Mouse (Mus musculus): ENCODE data around the gene Dclk1. TPM values are rescaled to one million over a fixed set of nuclear protein-coding genes. Genes with fewer than 3 reads are reported as not detected.

Dclk1 gene
- polyA plus RNA-seq, 1 experiment from 2014 or later, result 9.5 TPM

GRCm38 (mm10) chr3:55351281-55352052 is 109.3 kb downstream of the Dclk1 start:
- H3K4me1 ChIP-seq (ENCODE audit: control insufficient read depth in 2 of 2, insufficient read depth in 2 of 2, low read length in 2 of 2), result peaks cover 8 to 9% of the 10 kb centered on the region in 2 experiments; a peak in 3 of 4 replicates
- no peaks in the 10 kb centered on the region for H3K36me3 ChIP-seq (ENCODE audit: control insufficient read depth, insufficient read depth, low read length)
- H3K4me2 ChIP-seq (ENCODE audit: low read length), result no peak overlapping the region
- H3K27ac ChIP-seq (replicated peaks in 1 of 2; ENCODE audit: control insufficient read depth in 1 of 2, insufficient read depth in 1 of 2, low read depth in 2 of 2, low read length in 2 of 2), result no peak overlapping the region
- no peaks in the 10 kb centered on the region for H3K27me3 ChIP-seq (ENCODE audit: control insufficient read depth, insufficient read depth, low read length)
- H3K9me3 ChIP-seq (ENCODE audit: control insufficient read depth, low read length), result no peaks in the 10 kb centered on the region
- WGBS, result 52% methylated on average over 13 of the region's 13 CpGs
- ATAC-seq (ENCODE audit: insufficient number of reproducible peaks, insufficient read depth, low FRiP score, low read depth), result no peak
- no peak overlapping the region for H3K9ac ChIP-seq (ENCODE audit: low read length)
- H3K4me3 ChIP-seq (ENCODE audit: control insufficient read depth in 1 of 2, insufficient read depth in 1 of 2, low read depth in 1 of 2, low read length in 2 of 2), result no peak overlapping the region

- Histone ChIP-seq H3K27ac (replicated peaks in 1 of 2; ENCODE audit: control insufficient read depth in 1 of 2, insufficient read depth in 1 of 2, low read depth in 2 of 2, low read length in 2 of 2) (no peak overlapping the region), H3K4me3 (ENCODE audit: control insufficient read depth in 1 of 2, insufficient read depth in 1 of 2, low read depth in 1 of 2, low read length in 2 of 2) (no peak overlapping the region), H3K4me2 (ENCODE audit: low read length) (no peak overlapping the region), H3K36me3 (ENCODE audit: control insufficient read depth, insufficient read depth, low read length) (no peaks in the 10 kb centered on the region), H3K4me1 (ENCODE audit: control insufficient read depth in 2 of 2, insufficient read depth in 2 of 2, low read length in 2 of 2) (peaks cover 8 to 9% of the 10 kb centered on the region in 2 experiments; a peak in 3 of 4 replicates), H3K9ac (ENCODE audit: low read length) (no peak overlapping the region), H3K9me3 (ENCODE audit: control insufficient read depth, low read length) (no peaks in the 10 kb centered on the region), H3K27me3 (ENCODE audit: control insufficient read depth, insufficient read depth, low read length) (no peaks in the 10 kb centered on the region)
- WGBS, result 85% methylated on average over 14 of the region's 14 CpGs
- ATAC-seq (ENCODE audit: insufficient number of reproducible peaks, insufficient read depth, low FRiP score, low read depth), result no peak
Measured at GRCm38 (mm10) chr3:55352529-55352928, 110.4 kb downstream of the Dclk1 start.

GRCm38 (mm10) chr3:55353169-55353568 is 111.0 kb downstream of the Dclk1 start:
- H3K9ac ChIP-seq (ENCODE audit: low read length), result no peak overlapping the region
- no peak overlapping the region for H3K27ac ChIP-seq (replicated peaks in 1 of 2; ENCODE audit: control insufficient read depth in 1 of 2, insufficient read depth in 1 of 2, low read depth in 2 of 2, low read length in 2 of 2)
- peaks cover 6 to 8% of the 10 kb centered on the region in 2 experiments; a peak in 3 of 4 replicates for H3K4me1 ChIP-seq (ENCODE audit: control insufficient read depth in 2 of 2, insufficient read depth in 2 of 2, low read length in 2 of 2)
- no peaks in the 10 kb centered on the region for H3K27me3 ChIP-seq (ENCODE audit: control insufficient read depth, insufficient read depth, low read length)
- no peak overlapping the region for H3K4me3 ChIP-seq (ENCODE audit: control insufficient read depth in 1 of 2, insufficient read depth in 1 of 2, low read depth in 1 of 2, low read length in 2 of 2)
- H3K9me3 ChIP-seq (ENCODE audit: control insufficient read depth, low read length), result no peaks in the 10 kb centered on the region
- no peaks in the 10 kb centered on the region for H3K36me3 ChIP-seq (ENCODE audit: control insufficient read depth, insufficient read depth, low read length)
- WGBS, result 89% methylated on average over 9 of the region's 9 CpGs
- ATAC-seq (ENCODE audit: insufficient number of reproducible peaks, insufficient read depth, low FRiP score, low read depth), result no peak
- no peak overlapping the region for H3K4me2 ChIP-seq (ENCODE audit: low read length)

GRCm38 (mm10) chr3:55353909-55354511 is 111.8 kb downstream of the Dclk1 start:
- H3K27ac ChIP-seq (replicated peaks in 1 of 2; ENCODE audit: control insufficient read depth in 1 of 2, insufficient read depth in 1 of 2, low read depth in 2 of 2, low read length in 2 of 2), result no peak overlapping the region
- H3K9me3 ChIP-seq (ENCODE audit: control insufficient read depth, low read length), result no peaks in the 10 kb centered on the region
- H3K4me1 ChIP-seq (ENCODE audit: control insufficient read depth in 2 of 2, insufficient read depth in 2 of 2, low read length in 2 of 2), result peaks cover 8 to 9% of the 10 kb centered on the region in 2 experiments; a peak in 3 of 4 replicates
- H3K27me3 ChIP-seq (ENCODE audit: control insufficient read depth, insufficient read depth, low read length), result no peaks in the 10 kb centered on the region
- H3K4me3 ChIP-seq (ENCODE audit: control insufficient read depth in 1 of 2, insufficient read depth in 1 of 2, low read depth in 1 of 2, low read length in 2 of 2), result no peak overlapping the region
- H3K9ac ChIP-seq (ENCODE audit: low read length), result no peak overlapping the region
- H3K36me3 ChIP-seq (ENCODE audit: control insufficient read depth, insufficient read depth, low read length), result no peaks in the 10 kb centered on the region
- H3K4me2 ChIP-seq (ENCODE audit: low read length), result no peak overlapping the region
- ATAC-seq (ENCODE audit: insufficient number of reproducible peaks, insufficient read depth, low FRiP score, low read depth), result no peak
- 75% methylated on average over 13 of the region's 13 CpGs for WGBS

- Histone ChIP-seq H3K9me3 (ENCODE audit: control insufficient read depth, low read length) (no peaks in the 10 kb centered on the region), H3K27ac (replicated peaks in 1 of 2; ENCODE audit: control insufficient read depth in 1 of 2, insufficient read depth in 1 of 2, low read depth in 2 of 2, low read length in 2 of 2) (no peak overlapping the region), H3K4me2 (ENCODE audit: low read length) (no peak overlapping the region), H3K27me3 (ENCODE audit: control insufficient read depth, insufficient read depth, low read length) (no peaks in the 10 kb centered on the region), H3K9ac (ENCODE audit: low read length) (no peak overlapping the region), H3K36me3 (ENCODE audit: control insufficient read depth, insufficient read depth, low read length) (no peaks in the 10 kb centered on the region), H3K4me1 (ENCODE audit: control insufficient read depth in 2 of 2, insufficient read depth in 2 of 2, low read length in 2 of 2) (peaks cover 8 to 9% of the 10 kb centered on the region in 2 experiments; a peak in 3 of 4 replicates), H3K4me3 (ENCODE audit: control insufficient read depth in 1 of 2, insufficient read depth in 1 of 2, low read depth in 1 of 2, low read length in 2 of 2) (no peak overlapping the region)
- ATAC-seq (ENCODE audit: insufficient number of reproducible peaks, insufficient read depth, low FRiP score, low read depth), result no peak
- 14% methylated on average over 3 of the region's 3 CpGs for WGBS
Measured at GRCm38 (mm10) chr3:55354765-55355164, 112.6 kb downstream of the Dclk1 start.

- 71% methylated on average over 8 of the region's 8 CpGs for WGBS
Measured at GRCm38 (mm10) chr3:55358486-55358885, 116.3 kb downstream of the Dclk1 start.

GRCm38 (mm10) chr3:55360836-55361235 is 118.7 kb downstream of the Dclk1 start:
- Histone ChIP-seq H3K27ac (replicated peaks in 1 of 2; ENCODE audit: control insufficient read depth in 1 of 2, insufficient read depth in 1 of 2, low read depth in 2 of 2, low read length in 2 of 2) (no peak overlapping the region), H3K9me3 (ENCODE audit: control insufficient read depth, low read length) (no peaks in the 10 kb centered on the region), H3K4me2 (ENCODE audit: low read length) (no peak overlapping the region), H3K27me3 (ENCODE audit: control insufficient read depth, insufficient read depth, low read length) (no peaks in the 10 kb centered on the region), H3K4me3 (ENCODE audit: control insufficient read depth in 1 of 2, insufficient read depth in 1 of 2, low read depth in 1 of 2, low read length in 2 of 2) (no peak overlapping the region), H3K9ac (ENCODE audit: low read length) (no peak overlapping the region), H3K36me3 (ENCODE audit: control insufficient read depth, insufficient read depth, low read length) (no peaks in the 10 kb centered on the region), H3K4me1 (ENCODE audit: control insufficient read depth in 2 of 2, insufficient read depth in 2 of 2, low read length in 2 of 2) (0 out of 4 replicates have a peak, but pooled peaks cover 0 to 3% of the 10 kb centered on the region in 2 experiments)
- WGBS, result 89% methylated on average over 3 of the region's 3 CpGs
- no peak for ATAC-seq (ENCODE audit: insufficient number of reproducible peaks, insufficient read depth, low FRiP score, low read depth)

More at GRCm38 (mm10) chr3:55358486-55358885, 116.3 kb downstream of the Dclk1 start:
- no peaks in the 10 kb centered on the region for H3K36me3 ChIP-seq (ENCODE audit: control insufficient read depth, insufficient read depth, low read length)
- H3K4me2 ChIP-seq (ENCODE audit: low read length), result no peak overlapping the region
- no peaks in the 10 kb centered on the region for H3K27me3 ChIP-seq (ENCODE audit: control insufficient read depth, insufficient read depth, low read length)
- no peak for ATAC-seq (ENCODE audit: insufficient number of reproducible peaks, insufficient read depth, low FRiP score, low read depth)
- H3K4me1 ChIP-seq (ENCODE audit: control insufficient read depth in 2 of 2, insufficient read depth in 2 of 2, low read length in 2 of 2), result 0 out of 4 replicates have a peak, but pooled peaks cover 0 to 3% of the 10 kb centered on the region in 2 experiments
- no peak overlapping the region for H3K27ac ChIP-seq (replicated peaks in 1 of 2; ENCODE audit: control insufficient read depth in 1 of 2, insufficient read depth in 1 of 2, low read depth in 2 of 2, low read length in 2 of 2)
- no peak overlapping the region for H3K9ac ChIP-seq (ENCODE audit: low read length)
- H3K9me3 ChIP-seq (ENCODE audit: control insufficient read depth, low read length), result no peaks in the 10 kb centered on the region
- H3K4me3 ChIP-seq (ENCODE audit: control insufficient read depth in 1 of 2, insufficient read depth in 1 of 2, low read depth in 1 of 2, low read length in 2 of 2), result no peak overlapping the region
